Mouse (Mus musculus) kidney, adult 11 months (tissue): Measurements from ENCODE around the gene C2cd4b.
"Not testable (repeated sequence)": the region's sequence is repeated elsewhere in the genome, so short reads cannot be mapped to it uniquely, and the experiment has no call there.

Experiments used
- DNase-seq: peaks from one replicate; pipeline ENCODE4 v3.0.0; 2022

The C2cd4b gene

GRCm38 (mm10) chr9:67759163-67759955, at the start of gene C2cd4b:
Gene C2cd4b, plus strand, starts transcription at chr9:67759437.
- DNase-seq: peak; percentile 45

GRCm38 (mm10) chr9:67711051-67711877, 48.0 kb upstream of the C2cd4b start:
- peak; percentile 52 for DNase-seq

- no peak for DNase-seq
Measured at GRCm38 (mm10) chr9:67712146-67712545, 47.1 kb upstream of the C2cd4b start.

- DNase-seq: no peak
Measured at GRCm38 (mm10) chr9:67717081-67717480, 42.2 kb upstream of the C2cd4b start.

- no peak for DNase-seq
Measured at GRCm38 (mm10) chr9:67718596-67718995, 40.6 kb upstream of the C2cd4b start.

GRCm38 (mm10) chr9:67720150-67720549, 39.1 kb upstream of the C2cd4b start:
- no peak for DNase-seq

GRCm38 (mm10) chr9:67722378-67722777, 36.9 kb upstream of the C2cd4b start:
- no peak for DNase-seq

- DNase-seq: no peak
Measured at GRCm38 (mm10) chr9:67725196-67725595, 34.0 kb upstream of the C2cd4b start.

- no peak for DNase-seq
Measured at GRCm38 (mm10) chr9:67733716-67734115, 25.5 kb upstream of the C2cd4b start.

GRCm38 (mm10) chr9:67735426-67735825, 23.8 kb upstream of the C2cd4b start:
- peak; percentile 6 for DNase-seq

- DNase-seq: no peak
Measured at GRCm38 (mm10) chr9:67741256-67741655, 18.0 kb upstream of the C2cd4b start.

- no peak for DNase-seq
Measured at GRCm38 (mm10) chr9:67753411-67754182, 5.6 kb upstream of the C2cd4b start.

- DNase-seq: no peak
Measured at GRCm38 (mm10) chr9:67754713-67755112, 4.5 kb upstream of the C2cd4b start.

GRCm38 (mm10) chr9:67758686-67759085, 551 bp upstream of the C2cd4b start:
- DNase-seq: peak; percentile 31

- not testable (repeated sequence) for DNase-seq
Measured at GRCm38 (mm10) chr9:67759956-67760764, 923 bp downstream of the C2cd4b start.

- no peak for DNase-seq
Measured at GRCm38 (mm10) chr9:67760991-67761390, 1.8 kb downstream of the C2cd4b start.

- no peak for DNase-seq
Measured at GRCm38 (mm10) chr9:67763326-67763725, 4.1 kb downstream of the C2cd4b start.

- no peak for DNase-seq
Measured at GRCm38 (mm10) chr9:67766405-67766804, 7.2 kb downstream of the C2cd4b start.

GRCm38 (mm10) chr9:67766948-67767347, 7.7 kb downstream of the C2cd4b start:
- DNase-seq: no peak

- DNase-seq: no peak
Measured at GRCm38 (mm10) chr9:67768843-67769242, 9.6 kb downstream of the C2cd4b start.

GRCm38 (mm10) chr9:67769401-67769800, 10.2 kb downstream of the C2cd4b start:
- no peak for DNase-seq

GRCm38 (mm10) chr9:67771293-67771692, 12.1 kb downstream of the C2cd4b start:
- DNase-seq: no peak
